Mouse (Mus musculus) macrophage (primary cell): ENCODE measurements around the gene Tmeff1. TPM values are rescaled to one million over a fixed set of nuclear protein-coding genes. Genes with fewer than 3 reads are reported as not detected.
"Not testable (repeated sequence)": the region's sequence is repeated elsewhere in the genome, so short reads cannot be mapped to it uniquely, and the experiment has no call there.

ENCODE experiments used
- H3K27ac ChIP-seq: fragments of 350-480 bp; formaldehyde crosslinking; 2 replicates; pipeline ENCODE4 v1.9.0; 2021
- H3K36me3 ChIP-seq: fragments of 350-480 bp; formaldehyde crosslinking; 2 replicates; pipeline ENCODE4 v1.9.0; 2021; ENCODE audit errors: inconsistent target
- H3K4me3 ChIP-seq: fragments of 350-480 bp; formaldehyde crosslinking; 2 replicates; pipeline ENCODE4 v1.9.0; 2021; ENCODE audit errors: inconsistent target
- H3K79me2 ChIP-seq: fragments of 350-480 bp; formaldehyde crosslinking; 2 replicates; pipeline ENCODE4 v1.9.0; 2021; ENCODE audit errors: inconsistent target
- WGBS: methylation state at CpG from one replicate; pipeline ENCODE4 v1.1.7; 2026; ENCODE audit warnings: inconsistent platforms; ENCODE audit not compliant: missing documents; 5-methylcytosine and 5-hydroxymethylcytosine counted together
- polyA plus RNA-seq: library from polyadenylated mRNA; stranded (reverse); fragments of 250-400 nt; gene quantifications from 3 replicates; pipeline ENCODE4 v1.2.4, GENCODE M21; 2018; ENCODE audit warnings: inconsistent platforms

Tmeff1 gene
- polyA plus RNA-seq, 1 experiment from 2014 or later = not detected

- not testable (repeated sequence) for H3K27ac ChIP-seq, H3K36me3 ChIP-seq, H3K79me2 ChIP-seq, H3K4me3 ChIP-seq
- WGBS = 93% methylated on average over 10 of the region's 21 CpGs
Measured at GRCm38 (mm10) chr4:48683633-48684209, 98.7 kb downstream of the Tmeff1 start.

GRCm38 (mm10) chr4:48684593-48685187, 99.7 kb downstream of the Tmeff1 start:
- no peaks in the 10 kb centered on the region for H3K79me2 ChIP-seq
- H3K4me3 ChIP-seq = no peak overlapping the region
- 45% methylated on average over 7 of the region's 7 CpGs for WGBS
- H3K27ac ChIP-seq = no peak overlapping the region
- H3K36me3 ChIP-seq = no peaks in the 10 kb centered on the region

DNA sequence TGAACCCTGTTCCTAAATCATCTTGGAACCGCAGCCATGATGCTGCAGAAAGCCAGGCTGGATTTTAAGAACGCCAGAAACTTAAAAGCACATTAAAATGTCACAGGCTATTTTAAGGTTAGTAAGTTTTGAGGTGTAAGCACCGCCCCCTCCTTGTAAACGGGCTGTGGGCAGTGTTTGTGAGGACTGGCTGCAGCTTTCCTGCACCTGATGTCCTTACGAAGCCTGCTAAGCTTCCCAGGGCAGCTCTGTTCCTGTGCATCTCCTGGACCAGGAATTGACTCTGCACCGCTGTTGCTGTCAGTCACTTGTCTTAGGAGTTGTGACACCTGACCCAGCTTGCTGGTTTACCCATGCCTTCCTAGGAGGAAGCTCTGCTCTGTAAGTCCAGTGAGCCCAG, 103.2 kb downstream of the Tmeff1 start:
- 90% methylated on average over 6 of the region's 6 CpGs for WGBS
- H3K27ac ChIP-seq = no peak overlapping the region
- H3K36me3 ChIP-seq = no peaks in the 10 kb centered on the region
- no peak overlapping the region for H3K4me3 ChIP-seq
- no peaks in the 10 kb centered on the region for H3K79me2 ChIP-seq

- Histone ChIP-seq H3K79me2 (no peaks in the 10 kb centered on the region), H3K27ac (no peak overlapping the region), H3K4me3 (no peak overlapping the region), H3K36me3 (no peaks in the 10 kb centered on the region)
- 84% methylated on average over 9 of the region's 9 CpGs for WGBS
Measured at GRCm38 (mm10) chr4:48690640-48691039, 105.7 kb downstream of the Tmeff1 start.

GRCm38 (mm10) chr4:48691793-48692437, 106.9 kb downstream of the Tmeff1 start:
- Histone ChIP-seq H3K36me3 (no peaks in the 10 kb centered on the region), H3K79me2 (no peaks in the 10 kb centered on the region), H3K4me3 (no peak overlapping the region), H3K27ac (no peak overlapping the region)
- WGBS = 55% methylated on average over 7 of the region's 7 CpGs

GRCm38 (mm10) chr4:48692736-48693292, 107.8 kb downstream of the Tmeff1 start:
- no peaks in the 10 kb centered on the region for H3K36me3 ChIP-seq
- H3K4me3 ChIP-seq = no peak overlapping the region
- WGBS = 81% methylated on average over 9 of the region's 9 CpGs
- no peak overlapping the region for H3K27ac ChIP-seq
- no peaks in the 10 kb centered on the region for H3K79me2 ChIP-seq

- H3K27ac ChIP-seq = no peak overlapping the region
- H3K4me3 ChIP-seq = no peak overlapping the region
- WGBS = no CpG with 5 or more reads among the region's 3 CpGs
- no peaks in the 10 kb centered on the region for H3K79me2 ChIP-seq
- no peaks in the 10 kb centered on the region for H3K36me3 ChIP-seq
Measured at GRCm38 (mm10) chr4:48696706-48697105, 111.7 kb downstream of the Tmeff1 start.

DNA sequence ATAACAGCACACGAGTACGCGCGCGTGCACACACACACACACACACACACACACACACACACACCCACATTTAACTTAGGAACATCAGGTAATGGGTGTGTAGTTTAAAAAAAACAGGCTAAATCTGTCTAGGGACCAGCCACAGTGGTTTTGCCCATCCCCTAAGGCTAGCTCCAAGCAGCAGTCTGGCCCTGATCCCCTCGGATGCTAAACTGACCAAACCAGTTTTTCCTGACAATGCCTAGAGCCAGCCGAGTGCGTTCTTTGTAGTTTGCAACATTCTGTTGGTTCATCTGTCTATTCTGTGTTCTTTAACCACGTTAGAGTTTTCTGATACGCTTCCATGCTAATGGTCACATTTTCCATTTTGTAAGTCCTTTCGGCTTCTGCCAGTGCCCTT, 112.3 kb downstream of the Tmeff1 start:
- 86% methylated on average over 6 of the region's 11 CpGs for WGBS
- Histone ChIP-seq H3K79me2 (no peaks in the 10 kb centered on the region), H3K27ac (no peak overlapping the region), H3K4me3 (no peak overlapping the region), H3K36me3 (no peaks in the 10 kb centered on the region)

Other genes with a start within 250 kb of the Tmeff1 start
- gene Tex10, start 111.7 kb upstream of the Tmeff1 start, polyA plus RNA-seq = 14.9 to 27.2 TPM (median 18.6 TPM) in 3 replicates
- 0.18 to 2.0 TPM (median 0.62 TPM) in 3 replicates for gene Msantd3, start 45.2 kb upstream of the Tmeff1 start, polyA plus RNA-seq
- not detected in 3 replicates for gene Cavin4, start 78.3 kb downstream of the Tmeff1 start, polyA plus RNA-seq